Mouse (Mus musculus) forebrain, embryonic 15.5 days (tissue): ENCODE measurements at regions not wholly inside any gene's neighbourhood (a gene's known extent, or its start where the extent isn't known, plus 50 kb on each side); places are given as distances from the start of the nearest gene placed in this dataset.

Experiments
- ATAC-seq: fragments of 200-750 bp; cut with Nextera tagmentation; replicated peaks from 2 replicates; pipeline ENCODE4 v1.8.0; 2017; ENCODE audit warnings: mild to moderate bottlenecking, moderate TSS enrichment, moderate library complexity
- H3K27ac ChIP-seq: fragments of 300-500 bp; sonication (generic); replicated peaks from 2 replicates; pipeline ENCODE4 v1.5.1; 2015; ENCODE audit warnings: mild to moderate bottlenecking, inconsistent platforms
- H3K27me3 ChIP-seq: fragments of 300-500 bp; sonication (generic); 2 replicates; pipeline ENCODE4 v1.6.1; 2015; ENCODE audit warnings: inconsistent platforms
- H3K36me3 ChIP-seq: fragments of 300-500 bp; sonication (generic); 2 replicates; pipeline ENCODE4 v1.6.1; 2015; ENCODE audit warnings: mild to moderate bottlenecking, inconsistent platforms
- H3K4me1 ChIP-seq: fragments of 300-500 bp; sonication (generic); 2 replicates; pipeline ENCODE4 v1.6.1; 2015; ENCODE audit warnings: inconsistent platforms
- H3K4me2 ChIP-seq: fragments of 300-500 bp; sonication (generic); replicated peaks from 2 replicates; pipeline ENCODE4 v1.6.1; 2015; ENCODE audit warnings: mild to moderate bottlenecking, inconsistent platforms
- H3K4me3 ChIP-seq: fragments of 300-500 bp; sonication (generic); 2 replicates; pipeline ENCODE4 v1.5.1; 2015; ENCODE audit warnings: mild to moderate bottlenecking, inconsistent platforms
- H3K9ac ChIP-seq: fragments of 300-500 bp; sonication (generic); replicated peaks from 2 replicates; pipeline ENCODE4 v1.6.1; 2015; ENCODE audit warnings: mild to moderate bottlenecking, inconsistent platforms
- H3K9me3 ChIP-seq: fragments of 300-500 bp; sonication (generic); 2 replicates; pipeline ENCODE4 v1.6.1; 2016; ENCODE audit warnings: inconsistent platforms
- WGBS: fragments of 180-500 bp; shearing (Covaris S2); methylation state at CpG from one replicate; pipeline ENCODE4 v1.1.7; 2015; ENCODE audit warnings: mixed read lengths; 5-methylcytosine and 5-hydroxymethylcytosine counted together

- H3K9me3 ChIP-seq = no peaks in the 10 kb centered on the region
- 65% methylated on average over 5 of the region's 5 CpGs for WGBS
- H3K4me2 ChIP-seq = no peak overlapping the region
- H3K27me3 ChIP-seq = no peaks in the 10 kb centered on the region
- no peaks in the 10 kb centered on the region for H3K36me3 ChIP-seq
- no peak overlapping the region for H3K9ac ChIP-seq
- H3K4me3 ChIP-seq = no peak overlapping the region
- H3K27ac ChIP-seq = no peak overlapping the region
- no peaks in the 10 kb centered on the region for H3K4me1 ChIP-seq
- ATAC-seq = no peak
Measured at GRCm38 (mm10) chr4:110038696-110039095, 60.8 kb downstream of the Dmrta2 start.

- Histone ChIP-seq H3K4me2 (no peak overlapping the region), H3K4me1 (no peaks in the 10 kb centered on the region), H3K36me3 (no peaks in the 10 kb centered on the region), H3K9ac (no peak overlapping the region), H3K27me3 (no peaks in the 10 kb centered on the region), H3K4me3 (no peak overlapping the region), H3K27ac (no peak overlapping the region), H3K9me3 (no peaks in the 10 kb centered on the region)
- no peak for ATAC-seq
- WGBS = 90% methylated on average over 17 of the region's 17 CpGs
Measured at GRCm38 (mm10) chr4:110044851-110045618, 67.2 kb downstream of the Dmrta2 start.

- Histone ChIP-seq H3K27me3 (no peaks in the 10 kb centered on the region), H3K27ac (no peak overlapping the region), H3K4me2 (no peak overlapping the region), H3K4me3 (no peak overlapping the region), H3K9me3 (no peaks in the 10 kb centered on the region), H3K4me1 (peaks cover 5% of the 10 kb centered on the region), H3K9ac (no peak overlapping the region), H3K36me3 (no peaks in the 10 kb centered on the region)
- no peak for ATAC-seq
- 87% methylated on average over 12 of the region's 12 CpGs for WGBS
Measured at GRCm38 (mm10) chr4:110045651-110046269, 67.9 kb downstream of the Dmrta2 start.

- ATAC-seq = no peak
- no peak overlapping the region for H3K27ac ChIP-seq
- H3K4me3 ChIP-seq = no peak overlapping the region
- no peak overlapping the region for H3K4me2 ChIP-seq
- no peaks in the 10 kb centered on the region for H3K36me3 ChIP-seq
- H3K27me3 ChIP-seq = no peaks in the 10 kb centered on the region
- H3K4me1 ChIP-seq = peaks cover 10% of the 10 kb centered on the region
- 93% methylated on average over 11 of the region's 11 CpGs for whole genome bisulfite sequencing
- no peaks in the 10 kb centered on the region for H3K9me3 ChIP-seq
- no peak overlapping the region for H3K9ac ChIP-seq
Measured at GRCm38 (mm10) chr4:110046270-110046651, 68.4 kb downstream of the Dmrta2 start.

- H3K36me3 ChIP-seq = no peaks in the 10 kb centered on the region
- peak; percentile 94 for ATAC-seq
- peaks cover 11% of the 10 kb centered on the region for H3K4me1 ChIP-seq
- no peak overlapping the region for H3K27ac ChIP-seq
- peak overlapping the region; percentile 63 for H3K9ac ChIP-seq
- no peaks in the 10 kb centered on the region for H3K27me3 ChIP-seq
- 3% methylated on average over 40 of the region's 40 CpGs for WGBS
- no peaks in the 10 kb centered on the region for H3K9me3 ChIP-seq
- peak overlapping the region; percentile 88 for H3K4me2 ChIP-seq
- peak overlapping the region; percentile 51 for H3K4me3 ChIP-seq
Measured at GRCm38 (mm10) chr4:110050393-110051280, 72.8 kb downstream of the Dmrta2 start.

GRCm38 (mm10) chr4:110051281-110051665 is 73.4 kb downstream of the Dmrta2 start:
- Histone ChIP-seq H3K4me3 (peak overlapping the region; percentile 51), H3K27ac (no peak overlapping the region), H3K9ac (peak overlapping the region; percentile 63), H3K36me3 (no peaks in the 10 kb centered on the region), H3K4me2 (peak overlapping the region; percentile 88), H3K9me3 (no peaks in the 10 kb centered on the region), H3K27me3 (no peaks in the 10 kb centered on the region), H3K4me1 (peaks cover 11% of the 10 kb centered on the region)
- ATAC-seq = peak; percentile 33; the same call in 1 of the 2 replicates
- 13% methylated on average over 12 of the region's 12 CpGs for WGBS

GRCm38 (mm10) chr4:110051872-110052271 is 74.0 kb downstream of the Dmrta2 start:
- no peaks in the 10 kb centered on the region for H3K9me3 ChIP-seq
- H3K27me3 ChIP-seq = no peaks in the 10 kb centered on the region
- no peak overlapping the region for H3K4me3 ChIP-seq
- ATAC-seq = no peak
- H3K27ac ChIP-seq = no peak overlapping the region
- H3K4me2 ChIP-seq = no peak overlapping the region
- WGBS = 58% methylated on average over 10 of the region's 10 CpGs
- H3K36me3 ChIP-seq = no peaks in the 10 kb centered on the region
- H3K4me1 ChIP-seq = peaks cover 11% of the 10 kb centered on the region
- no peak overlapping the region for H3K9ac ChIP-seq

- Histone ChIP-seq H3K9me3 (no peaks in the 10 kb centered on the region), H3K4me3 (no peak overlapping the region), H3K4me1 (peaks cover 11% of the 10 kb centered on the region), H3K4me2 (no peak overlapping the region), H3K36me3 (no peaks in the 10 kb centered on the region), H3K27me3 (no peaks in the 10 kb centered on the region), H3K9ac (no peak overlapping the region), H3K27ac (no peak overlapping the region)
- 93% methylated on average over 4 of the region's 4 CpGs for WGBS
- ATAC-seq = no peak
Measured at GRCm38 (mm10) chr4:110052998-110053397, 75.1 kb downstream of the Dmrta2 start.

GRCm38 (mm10) chr4:110073836-110074235 is 96.0 kb downstream of the Dmrta2 start:
- Histone ChIP-seq H3K4me1 (no peaks in the 10 kb centered on the region), H3K36me3 (no peaks in the 10 kb centered on the region), H3K4me2 (no peak overlapping the region), H3K4me3 (no peak overlapping the region), H3K27ac (no peak overlapping the region), H3K9ac (no peak overlapping the region), H3K9me3 (no peaks in the 10 kb centered on the region), H3K27me3 (no peaks in the 10 kb centered on the region)
- ATAC-seq = no peak
- 89% methylated on average over 3 of the region's 3 CpGs for WGBS

GRCm38 (mm10) chr4:110083371-110083770 is 105.5 kb downstream of the Dmrta2 start:
- Histone ChIP-seq H3K36me3 (no peaks in the 10 kb centered on the region), H3K9ac (no peak overlapping the region), H3K27ac (no peak overlapping the region), H3K4me2 (no peak overlapping the region), H3K4me3 (no peak overlapping the region), H3K27me3 (no peaks in the 10 kb centered on the region), H3K9me3 (no peaks in the 10 kb centered on the region), H3K4me1 (no peaks in the 10 kb centered on the region)
- no peak for ATAC-seq

- no peak for ATAC-seq
- WGBS = 24% methylated on average over 9 of the region's 9 CpGs
Measured at GRCm38 (mm10) chr4:110087570-110088247, 109.9 kb downstream of the Dmrta2 start.

More at GRCm38 (mm10) chr4:110087570-110088247, 109.9 kb downstream of the Dmrta2 start:
- Histone ChIP-seq H3K36me3 (no peaks in the 10 kb centered on the region), H3K9ac (no peak overlapping the region), H3K9me3 (no peaks in the 10 kb centered on the region), H3K27ac (no peak overlapping the region), H3K4me3 (no peak overlapping the region), H3K4me1 (no peaks in the 10 kb centered on the region), H3K27me3 (no peaks in the 10 kb centered on the region), H3K4me2 (no peak overlapping the region)
